ENCODE assay signal across 8 mouse cellular contexts in the genomic region with DNA sequence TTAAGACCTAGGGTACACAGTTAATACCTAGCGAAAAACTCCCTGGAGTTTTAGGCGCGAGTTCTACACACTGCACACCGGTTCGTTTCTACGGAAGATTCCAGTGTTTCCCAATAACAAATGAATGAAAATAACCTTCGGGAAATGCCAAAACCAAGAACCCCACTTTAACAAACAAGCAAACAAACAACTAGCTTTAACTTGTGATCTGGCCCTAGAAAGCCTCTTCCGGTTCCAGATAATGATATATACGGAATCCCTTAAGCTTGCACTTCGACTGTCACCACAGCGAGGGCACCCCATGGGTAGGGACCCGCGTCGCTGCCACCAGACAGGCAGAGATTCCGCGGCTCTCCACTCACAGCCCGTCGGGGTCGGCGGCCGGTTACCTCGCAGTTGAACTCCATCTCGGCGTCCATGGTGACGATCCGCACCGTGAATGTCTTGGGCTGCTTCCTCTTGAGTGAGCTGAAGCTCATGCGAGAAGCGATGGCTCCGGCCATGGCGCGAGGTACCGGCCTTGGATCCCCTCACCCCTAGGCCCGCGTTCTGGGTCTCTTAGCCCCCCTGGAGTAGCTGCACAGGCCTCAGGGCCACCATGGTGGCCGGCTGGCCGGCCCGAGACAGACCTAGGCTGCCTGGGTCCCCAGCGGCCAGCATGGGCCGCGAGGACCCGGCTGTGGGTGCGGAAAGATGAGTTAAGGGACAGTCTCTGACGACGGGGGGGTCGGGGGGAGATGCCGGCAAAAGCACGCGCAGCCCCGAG. TPM values are rescaled to one million over a fixed set of nuclear protein-coding genes. Genes with fewer than 3 reads are reported as not detected.
A peak's percentile ranks its signal among the peaks of the same experiment; 100 is the strongest.
DNase-seq lines count a peak whose midpoint lies in the region; ATAC-seq and TF ChIP-seq lines count a peak whose summit lies in the region.

No protein-coding gene starts in this region.

- DNase-seq in left cerebral cortex, adult 18-20 months (ENCODE audit: low spot score in 2 of 2), result peak; percentile 23 to 27
- no peak for DNase-seq in left cerebral cortex, adult 11 months (ENCODE audit: low spot score)
- peak; percentile 58 for DNase-seq in cerebellum, postnatal 25 days
- peak; percentile 47 for DNase-seq in gastrocnemius, postnatal 10 days
- peak; percentile 28 for DNase-seq in kidney, adult 11 months
- peak; percentile 72 for DNase-seq in liver, embryonic 11.5 days (ENCODE audit: low spot score)
- no peak for DNase-seq in midbrain, postnatal 0 days (ENCODE audit: low spot score)

- no peaks in the 10 kb centered on the region for H3K36me3 ChIP-seq in liver, embryonic 11.5 days (ENCODE audit: control insufficient read depth, insufficient read depth, low read length)
- no peaks in the 10 kb centered on the region for H3K36me3 ChIP-seq in midbrain, postnatal 0 days (ENCODE audit: insufficient read depth, low read length)
- no peaks in the 10 kb centered on the region for H3K36me3 ChIP-seq in stomach, embryonic 15.5 days

- peak overlapping the region; percentile 84 for H3K27ac ChIP-seq in liver, embryonic 11.5 days (ENCODE audit: low read depth, low read length)
- H3K27ac ChIP-seq in midbrain, postnatal 0 days (ENCODE audit: low read depth, low read length), result 0 out of 2 replicates have a peak overlapping the region, but pooled peaks have one; percentile 52
- peak overlapping the region; percentile 80 for H3K27ac ChIP-seq in stomach, embryonic 15.5 days

- H3K4me3 ChIP-seq in liver, embryonic 11.5 days (ENCODE audit: low read depth, low read length), result peak overlapping the region; percentile 78
- peak overlapping the region; percentile 74 for H3K4me3 ChIP-seq in midbrain, postnatal 0 days (ENCODE audit: low read depth, low read length)
- H3K4me3 ChIP-seq in stomach, embryonic 15.5 days (replicated peaks), result peak overlapping the region; percentile 98

- H3K4me1 ChIP-seq in liver, embryonic 11.5 days (replicated peaks; ENCODE audit: control insufficient read depth, insufficient read depth, low read length), result peaks cover 11% of the 10 kb centered on the region; the same call in 1 of the 2 replicates
- peaks cover 7% of the 10 kb centered on the region; the same call in 1 of the 2 replicates for H3K4me1 ChIP-seq in midbrain, postnatal 0 days (ENCODE audit: insufficient read depth, low read length)
- H3K4me1 ChIP-seq in stomach, embryonic 15.5 days, result peaks cover 4% of the 10 kb centered on the region

- no peak for TF ChIP-seq CTCF in midbrain, postnatal 0 days (IDR thresholded peaks at IDR 0.05)

- peak overlapping the region; percentile 85 for H3K9ac ChIP-seq in liver, embryonic 11.5 days (ENCODE audit: low read depth, low read length)
- H3K9ac ChIP-seq in midbrain, postnatal 0 days (replicated peaks; ENCODE audit: low read length, poor library complexity, severe bottlenecking), result peak overlapping the region; percentile 72
- H3K9ac ChIP-seq in stomach, embryonic 15.5 days, result peak overlapping the region; percentile 96

- WGBS in liver, embryonic 11.5 days, result under 1% methylated on average over 50 of the region's 50 CpGs
- WGBS in midbrain, postnatal 0 days, result under 1% methylated on average over 47 of the region's 50 CpGs
- under 1% methylated on average over 50 of the region's 50 CpGs for WGBS in stomach, embryonic 15.5 days

- peak; percentile 16; the same call in 1 of the 2 replicates for ATAC-seq in liver, embryonic 11.5 days (replicated peaks; ENCODE audit: low FRiP score)
- peak; percentile 61 for ATAC-seq in midbrain, postnatal 0 days (ENCODE audit: low FRiP score)
- peak; percentile 3; the same call in 1 of the 2 replicates for ATAC-seq in stomach, embryonic 15.5 days (ENCODE audit: insufficient read depth, low FRiP score, low read depth)

- no peaks in the 10 kb centered on the region for H3K27me3 ChIP-seq in liver, embryonic 11.5 days (replicated peaks; ENCODE audit: control insufficient read depth, insufficient read depth, low read length)
- H3K27me3 ChIP-seq in midbrain, postnatal 0 days (ENCODE audit: insufficient read depth, low read length), result no peaks in the 10 kb centered on the region
- no peaks in the 10 kb centered on the region for H3K27me3 ChIP-seq in stomach, embryonic 15.5 days (replicated peaks)

- peak overlapping the region; percentile 83 for H3K4me2 ChIP-seq in liver, embryonic 11.5 days
- H3K4me2 ChIP-seq in midbrain, postnatal 0 days (ENCODE audit: low read depth, low read length, poor library complexity, severe bottlenecking), result peak overlapping the region; percentile 69
- peak overlapping the region; percentile 58 for H3K4me2 ChIP-seq in stomach, embryonic 15.5 days

- H3K9me3 ChIP-seq in liver, embryonic 11.5 days (ENCODE audit: control insufficient read depth, low read length), result no peaks in the 10 kb centered on the region
- no peaks in the 10 kb centered on the region for H3K9me3 ChIP-seq in midbrain, postnatal 0 days (ENCODE audit: low read length)
- H3K9me3 ChIP-seq in stomach, embryonic 15.5 days, result no peaks in the 10 kb centered on the region

RNA-seq across cellular contexts. Expression of a gene that starts 0.7 kb away (rescaled TPM):
- 10 to 100 TPM; 68.1 to 69.3 TPM for total RNA-seq in left cerebral cortex, adult 18-20 months (2021)
- total RNA-seq in gastrocnemius, postnatal 10 days (2021), result 10 to 100 TPM; 46.2 TPM
- 37.4 and 40.1 TPM in 2 replicates for polyA plus RNA-seq in liver, embryonic 11.5 days (2014; fragmentation: Nextera tagmentation; extraction: Ambion mirVana)
- total RNA-seq in midbrain, postnatal 0 days (2014; rRNA removed), result 103 and 107 TPM in 2 replicates
- 48.4 and 51.5 TPM in 2 replicates for polyA plus RNA-seq in midbrain, postnatal 0 days (2015; fragmentation: Nextera tagmentation; extraction: Ambion mirVana)
- 38.6 and 48.1 TPM in 2 replicates for polyA plus RNA-seq in stomach, embryonic 15.5 days (2015; fragmentation: Nextera tagmentation; extraction: Ambion mirVana)

RNA-seq across cellular contexts. Expression of a gene that starts 25.1 kb away (rescaled TPM):
- total RNA-seq in left cerebral cortex, adult 18-20 months (2021), result 10 to 100 TPM; 91.6 to 91.8 TPM
- total RNA-seq in gastrocnemius, postnatal 10 days (2021), result 1 to 10 TPM; 1.7 to 2.7 TPM
- polyA plus RNA-seq in liver, embryonic 11.5 days (2014; fragmentation: Nextera tagmentation; extraction: Ambion mirVana), result 89.8 and 92.7 TPM in 2 replicates
- total RNA-seq in midbrain, postnatal 0 days (2014; rRNA removed), result 133 and 170 TPM in 2 replicates
- polyA plus RNA-seq in midbrain, postnatal 0 days (2015; fragmentation: Nextera tagmentation; extraction: Ambion mirVana), result 130 and 133 TPM in 2 replicates
- 64.1 and 68.6 TPM in 2 replicates for polyA plus RNA-seq in stomach, embryonic 15.5 days (2015; fragmentation: Nextera tagmentation; extraction: Ambion mirVana)

RNA-seq across cellular contexts. Expression of a gene that starts 46.5 kb away (rescaled TPM):
- total RNA-seq in left cerebral cortex, adult 18-20 months (2021), result 10 to 100 TPM; 37.1 to 37.5 TPM
- total RNA-seq in gastrocnemius, postnatal 10 days (2021), result 10 to 100 TPM; 14.9 to 17.7 TPM
- polyA plus RNA-seq in liver, embryonic 11.5 days (2014; fragmentation: Nextera tagmentation; extraction: Ambion mirVana), result 40.5 and 42.5 TPM in 2 replicates
- total RNA-seq in midbrain, postnatal 0 days (2014; rRNA removed), result 44.9 and 48.4 TPM in 2 replicates
- polyA plus RNA-seq in midbrain, postnatal 0 days (2015; fragmentation: Nextera tagmentation; extraction: Ambion mirVana), result 44.6 and 45.2 TPM in 2 replicates
- polyA plus RNA-seq in stomach, embryonic 15.5 days (2015; fragmentation: Nextera tagmentation; extraction: Ambion mirVana), result 30.4 and 31.9 TPM in 2 replicates

Comparison
In these comparisons a context has a peak if more than half of its experiments do, and no peak if none do; other contexts are left out.
1. DNase-seq: peak in left cerebral cortex, adult 18-20 months (2 of 2), cerebellum, postnatal 25 days (2 of 2), gastrocnemius, postnatal 10 days (single experiment), kidney, adult 11 months (single experiment) and liver, embryonic 11.5 days (single experiment); none in left cerebral cortex, adult 11 months (single experiment) and midbrain, postnatal 0 days (single experiment).
2. ATAC-seq: peak in every context shown above with its lines; median percentile 61 in midbrain, postnatal 0 days; 16 in liver, embryonic 11.5 days; 3 in stomach, embryonic 15.5 days.
3. RNA of a gene that starts 25.1 kb away (total RNA-seq): 133 to 170 TPM in midbrain, postnatal 0 days and 91.6 to 91.8 TPM in left cerebral cortex, adult 18-20 months; 1.7 to 2.7 TPM in gastrocnemius, postnatal 10 days; every median in the first group is over 10 times any median in the second.
4. Peak in every context shown above with its lines, with median percentiles within 50 percentile points of each other: H3K27ac ChIP-seq, H3K4me2 ChIP-seq, H3K4me3 ChIP-seq and H3K9ac ChIP-seq.